Mouse (Mus musculus) heart, postnatal 14 days (tissue): ENCODE data around the gene Hoxd8. TPM values are rescaled to one million over a fixed set of nuclear protein-coding genes. Genes with fewer than 3 reads are reported as not detected.

Source experiments
- DNase-seq, 2 experiments: peaks; one replicate each; pipeline ENCODE4 v3.0.0; 2021 to 2022
- intact Hi-C: fragments of 180-260 bp; cut with DNase I; formaldehyde crosslinking; loops from one replicate; pipeline ENCODE4 v1.15.1; 2025
- total RNA-seq, 2 experiments: library from RNA; stranded (reverse); gene quantifications; 2 replicates each; pipeline ENCODE4 v1.2.3; 2021

Gene Hoxd8
- total RNA-seq, 2 experiments from 2014 or later = 1.5 to 1.6 TPM

- no peak for DNase-seq
- intact Hi-C loops = no loop called here
Measured at GRCm38 (mm10) chr2:74668370-74669229, 35.8 kb upstream of the Hoxd8 start.

GRCm38 (mm10) chr2:74669230-74669578 is 35.2 kb upstream of the Hoxd8 start:
- no peak for DNase-seq
- intact Hi-C loops = no loop called here

DNA sequence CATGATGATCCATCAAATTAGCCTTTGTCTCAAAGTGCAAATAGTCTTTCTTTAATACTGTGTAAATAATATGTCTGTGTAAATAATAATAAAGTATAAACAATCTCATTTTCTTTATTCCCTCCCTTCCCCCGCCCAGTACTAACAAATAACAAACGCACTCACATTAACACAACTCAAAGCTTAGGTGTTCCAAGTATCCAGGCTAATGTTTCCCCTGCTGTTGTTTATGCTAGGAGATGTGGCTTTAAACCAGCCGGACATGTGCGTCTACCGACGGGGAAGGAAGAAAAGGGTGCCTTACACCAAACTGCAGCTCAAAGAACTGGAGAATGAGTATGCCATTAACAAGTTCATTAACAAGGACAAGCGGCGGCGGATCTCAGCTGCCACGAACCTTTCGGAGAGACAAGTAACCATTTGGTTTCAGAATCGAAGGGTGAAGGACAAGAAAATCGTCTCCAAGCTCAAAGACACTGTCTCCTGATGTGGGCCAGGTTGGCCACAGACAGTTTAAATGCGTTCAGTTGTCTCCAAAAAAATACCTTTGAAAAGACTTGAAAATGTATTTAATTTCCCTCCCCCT is 34.7 kb upstream of the Hoxd8 start:
- DNase-seq = no peak
- intact Hi-C loops = no loop called here

GRCm38 (mm10) chr2:74670632-74671188 is 33.7 kb upstream of the Hoxd8 start:
- DNase-seq = no peak
- intact Hi-C loops = no loop called here

- intact Hi-C loops = loop anchor here (2.0 kb wide), 1 partner anchor 705 kb away; no protein-coding TSS in a partner anchor
- no peak for DNase-seq
Measured at GRCm38 (mm10) chr2:74671847-74672246, 32.6 kb upstream of the Hoxd8 start.

DNA sequence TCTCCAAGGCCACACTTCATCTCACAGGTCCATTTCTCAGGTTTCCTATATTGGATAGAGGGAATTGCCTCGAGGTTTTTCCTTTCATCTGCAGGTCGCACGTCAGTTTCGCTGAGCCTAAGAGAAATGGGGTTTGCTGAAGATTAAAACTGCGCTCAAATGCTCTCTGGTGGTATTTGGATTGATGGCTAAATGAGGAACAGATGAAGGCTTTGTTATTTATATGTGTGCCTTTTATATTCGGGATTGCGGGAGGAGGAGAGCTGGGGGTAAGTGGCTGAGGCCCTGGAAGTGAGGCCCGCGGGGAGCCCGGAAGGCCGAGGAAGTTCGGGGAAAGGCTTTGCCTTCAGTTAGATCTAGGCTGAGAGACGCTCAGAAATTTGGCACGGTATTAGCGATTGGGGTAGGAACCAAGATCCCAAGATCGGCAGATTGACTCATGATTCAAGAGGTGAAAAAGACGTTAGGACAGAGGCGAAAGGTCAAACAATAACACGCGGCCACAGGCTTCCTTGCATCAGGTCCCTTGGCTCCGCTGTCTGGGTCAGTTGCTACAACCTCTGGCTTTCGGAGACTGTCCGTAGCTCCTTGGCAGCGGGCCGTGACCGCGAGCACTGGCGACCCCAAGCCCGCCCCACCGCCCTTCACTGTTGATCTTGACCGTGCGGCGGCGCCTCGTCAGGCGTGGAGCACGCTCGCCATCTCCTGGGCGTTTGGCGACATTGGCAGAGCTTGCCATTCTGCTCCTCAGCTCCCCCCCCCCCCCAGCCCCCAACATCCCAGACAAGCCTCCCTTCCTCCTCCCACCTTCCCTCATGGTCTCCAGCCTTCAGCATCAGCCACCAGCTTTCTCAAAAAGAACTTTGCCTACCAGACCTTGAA is 31.7 kb upstream of the Hoxd8 start:
- DNase-seq = peak in 1 of 2 experiments; percentile 66
- intact Hi-C loops = loop anchor here (2.0 kb wide), 1 partner anchor 706 kb away; no protein-coding TSS in a partner anchor

DNA sequence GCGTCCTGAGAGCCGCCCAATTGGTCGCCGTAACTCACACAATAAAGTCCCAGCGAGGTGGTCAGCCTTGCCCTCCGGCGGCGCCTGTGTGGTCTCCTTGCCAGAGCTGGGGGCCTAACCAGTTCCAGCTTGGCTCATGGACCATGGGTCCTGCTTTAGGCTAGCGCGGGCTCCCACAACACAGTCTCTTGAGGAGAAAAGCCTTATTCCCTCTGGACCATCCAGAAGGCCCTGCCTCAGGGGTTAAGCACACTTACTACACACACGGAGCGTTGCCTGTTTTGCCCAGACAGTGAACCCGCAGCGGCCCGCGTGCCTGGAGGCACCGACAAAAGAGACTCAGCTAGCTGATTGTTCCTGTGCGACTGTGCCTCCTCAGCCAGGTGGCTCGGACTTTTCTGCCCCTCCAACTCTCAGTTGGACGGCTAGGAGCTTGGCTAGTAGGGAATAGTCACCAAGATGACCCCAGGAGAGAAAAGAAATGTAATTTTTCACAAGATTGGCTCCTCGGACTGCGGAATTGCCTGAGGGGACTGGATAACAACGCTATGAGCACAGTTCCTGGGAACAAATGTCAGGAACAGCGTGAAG is 30.5 kb upstream of the Hoxd8 start:
- intact Hi-C loops = loop anchor here (2.0 kb wide), 1 partner anchor 707 kb away; no protein-coding TSS in a partner anchor
- DNase-seq = no peak

DNA sequence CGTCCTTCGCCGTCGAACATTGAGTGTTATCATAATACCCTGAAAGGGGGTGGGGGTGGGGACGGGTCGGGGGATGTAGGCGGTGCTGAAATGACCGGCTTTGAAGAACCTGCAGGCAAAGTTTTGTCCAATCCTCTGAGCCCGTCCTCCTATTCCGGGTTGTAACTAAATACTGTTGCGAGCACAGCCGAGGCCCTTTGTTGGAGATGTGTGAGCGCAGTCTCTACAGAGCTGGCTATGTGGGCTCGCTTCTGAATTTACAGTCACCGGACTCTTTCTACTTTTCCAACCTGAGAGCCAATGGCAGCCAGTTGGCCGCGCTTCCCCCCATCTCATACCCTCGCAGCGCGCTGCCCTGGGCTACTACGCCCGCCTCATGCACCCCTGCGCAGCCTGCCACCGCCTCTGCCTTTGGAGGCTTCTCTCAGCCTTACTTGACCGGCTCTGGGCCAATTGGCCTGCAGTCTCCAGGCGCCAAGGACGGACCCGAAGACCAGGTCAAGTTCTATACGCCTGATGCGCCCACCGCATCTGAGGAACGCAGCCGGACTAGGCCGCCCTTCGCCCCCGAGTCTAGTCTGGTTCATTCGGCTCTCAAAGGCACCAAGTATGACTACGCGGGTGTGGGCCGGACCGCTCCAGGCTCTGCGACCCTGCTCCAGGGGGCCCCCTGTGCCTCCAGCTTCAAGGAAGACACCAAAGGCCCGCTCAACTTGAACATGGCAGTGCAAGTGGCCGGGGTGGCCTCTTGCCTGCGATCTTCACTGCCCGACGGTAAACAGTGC is 29.3 kb upstream of the Hoxd8 start, which contains the start of gene Hoxd12:
Hoxd12 (plus strand) TSS at position 133 of the 785 bp plus-strand sequence.
- intact Hi-C loops = no loop called here

DNA sequence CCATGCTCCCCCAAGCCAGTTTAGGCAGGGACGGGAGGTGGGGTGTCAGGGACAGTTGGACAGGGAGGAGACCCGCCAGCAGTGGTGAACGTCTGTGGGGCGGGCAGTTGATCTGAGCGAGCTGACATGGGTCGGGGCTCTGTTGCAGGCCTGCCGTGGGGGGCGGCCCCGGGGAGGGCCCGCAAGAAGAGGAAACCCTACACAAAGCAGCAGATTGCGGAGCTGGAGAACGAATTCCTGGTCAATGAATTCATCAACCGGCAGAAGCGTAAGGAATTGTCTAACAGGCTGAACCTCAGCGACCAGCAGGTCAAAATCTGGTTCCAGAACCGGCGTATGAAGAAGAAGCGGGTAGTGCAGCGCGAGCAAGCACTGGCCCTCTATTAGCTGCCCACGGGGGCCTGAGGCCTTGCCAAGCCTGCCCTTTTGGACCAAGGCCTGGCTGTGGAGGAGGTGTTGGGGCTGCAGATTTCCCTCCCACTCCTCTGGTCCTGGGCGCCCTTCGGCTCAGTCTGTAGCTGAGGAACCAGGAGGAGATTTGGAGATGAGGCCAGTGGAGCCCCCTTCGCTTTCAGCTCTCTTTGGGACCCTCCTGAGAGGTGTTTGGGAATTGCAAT is 28.6 kb upstream of the Hoxd8 start:
- intact Hi-C loops = no loop called here
- DNase-seq = no peak

More for the DNA sequence above, 29.3 kb upstream of the Hoxd8 start, which contains the start of gene Hoxd12:
- DNase-seq = no peak

GRCm38 (mm10) chr2:74676376-74677052 is 27.9 kb upstream of the Hoxd8 start:
- no peak for DNase-seq
- intact Hi-C loops = no loop called here

DNA sequence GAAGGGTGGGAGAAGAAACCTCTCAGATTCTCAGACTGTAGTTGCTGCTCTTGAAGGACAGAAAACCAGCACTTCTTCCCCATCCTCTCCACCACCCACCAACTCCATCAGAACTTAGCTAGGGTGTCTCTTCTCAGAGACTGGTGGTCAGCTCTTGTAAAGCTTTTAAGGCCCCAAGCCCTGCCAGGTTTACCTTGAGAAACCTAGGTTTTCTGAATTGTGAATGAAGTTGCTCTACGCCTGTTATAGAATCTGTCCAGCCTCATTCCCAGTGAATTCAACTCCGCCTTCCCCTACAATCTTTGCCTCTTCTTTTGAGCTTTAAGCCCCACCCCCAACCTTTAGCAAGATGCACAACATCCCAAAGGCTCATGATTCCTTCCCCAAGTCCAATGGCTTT is 27.3 kb upstream of the Hoxd8 start:
- no peak for DNase-seq
- intact Hi-C loops = no loop called here

DNA sequence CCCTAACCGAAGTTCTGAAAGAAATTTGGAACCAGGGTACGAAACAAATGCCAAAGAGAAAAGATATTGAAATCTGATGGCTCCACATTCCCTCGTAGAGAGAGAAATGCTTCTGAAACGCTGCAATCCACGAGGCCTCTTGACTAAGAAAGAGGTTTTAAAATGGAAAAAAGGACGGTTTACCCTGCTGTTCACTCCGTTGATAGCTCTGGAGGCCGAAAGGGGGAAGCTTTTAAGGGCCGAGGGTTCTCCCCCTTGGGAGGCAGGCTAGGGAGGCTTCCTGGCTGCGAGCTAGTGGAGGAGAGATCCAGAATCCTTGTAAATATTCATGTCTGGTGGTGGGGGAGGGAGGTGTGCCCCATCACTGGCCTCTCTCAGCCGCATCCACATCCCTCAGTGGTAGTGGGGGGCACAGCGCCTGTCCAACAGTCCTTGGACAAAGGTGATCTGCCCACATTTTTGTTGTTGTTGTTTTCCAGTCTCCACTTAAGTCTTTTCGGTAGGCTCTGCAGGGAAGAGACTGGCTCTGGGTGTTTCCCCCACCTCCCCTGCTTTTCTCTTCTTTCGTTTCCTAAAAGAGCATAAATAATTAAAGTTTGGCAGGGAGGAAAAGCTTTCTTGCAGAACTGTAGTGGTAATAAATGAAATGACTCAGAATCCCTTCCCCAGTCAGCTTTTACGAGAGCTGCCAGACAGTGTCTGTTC is 25.4 kb upstream of the Hoxd8 start, which contains the start of gene Hoxd11:
Hoxd11 (plus strand) TSS at position 667 of the 705 bp plus-strand sequence.
- DNase-seq = no peak
- intact Hi-C loops = no loop called here

GRCm38 (mm10) chr2:74679596-74679971 is 24.8 kb upstream of the Hoxd8 start:
- intact Hi-C loops = no loop called here
- DNase-seq = no peak

DNA sequence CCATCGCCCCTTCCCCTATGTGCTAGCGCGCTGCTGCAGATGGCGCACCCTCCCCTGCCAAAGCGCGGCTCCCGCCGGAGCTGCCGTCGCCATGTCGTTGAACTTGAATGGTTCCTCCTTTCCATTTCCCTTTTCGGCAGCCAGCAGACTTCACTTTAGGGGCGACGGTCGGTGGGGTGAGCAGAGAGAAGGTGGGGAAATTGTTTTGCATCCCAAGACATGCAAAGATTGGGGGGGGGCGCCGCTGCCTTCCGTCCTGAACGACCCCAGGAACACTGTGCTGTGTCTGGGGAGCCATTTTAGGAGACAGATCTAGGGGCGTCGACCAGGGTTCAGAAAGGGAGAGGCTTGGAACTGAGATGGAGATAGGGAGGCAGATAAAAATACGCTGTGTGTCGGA is 24.4 kb upstream of the Hoxd8 start:
- no peak for DNase-seq
- intact Hi-C loops = no loop called here

DNA sequence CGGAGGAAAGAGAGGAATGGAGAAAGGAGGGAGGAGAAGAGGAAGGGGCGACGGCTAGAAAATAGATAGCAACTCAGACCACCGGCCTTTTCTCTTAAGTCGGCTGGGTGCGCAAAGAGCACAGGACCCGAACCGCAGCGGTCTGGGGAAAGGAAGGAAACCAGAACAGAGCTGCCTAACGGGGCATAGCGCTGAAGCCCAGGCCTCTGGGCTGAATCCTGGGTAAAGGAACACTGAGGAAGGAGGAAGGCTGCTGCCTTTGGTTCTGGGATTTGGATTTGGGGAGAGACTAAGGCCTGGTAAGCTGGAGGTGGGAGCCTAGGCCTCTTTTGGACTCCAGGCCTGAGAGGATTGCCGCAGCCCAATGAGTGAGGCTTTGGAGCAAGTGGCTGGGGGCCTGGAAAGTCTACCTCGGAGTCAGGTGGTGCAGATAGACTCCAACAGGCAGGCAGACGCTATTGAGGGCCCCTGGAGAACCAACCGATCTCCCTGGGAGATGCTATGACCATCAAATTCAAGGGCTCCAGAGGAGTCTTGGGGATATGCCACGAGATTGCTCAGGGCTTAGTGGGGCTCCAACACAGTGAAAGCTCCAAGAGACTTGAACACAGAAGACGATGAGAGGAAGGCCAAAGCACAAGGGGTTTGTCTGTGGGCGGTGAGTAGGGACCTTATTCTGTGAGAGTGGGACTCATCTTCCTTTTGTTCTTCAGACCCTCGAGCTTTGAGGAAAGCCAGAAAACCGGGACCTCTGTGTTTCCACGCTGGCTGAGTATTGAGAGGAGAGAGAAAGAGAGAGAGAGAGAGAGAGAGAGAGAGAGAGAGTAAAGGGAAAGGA is 23.6 kb upstream of the Hoxd8 start:
- no peak for DNase-seq
- intact Hi-C loops = no loop called here

GRCm38 (mm10) chr2:74681594-74682531 is 22.6 kb upstream of the Hoxd8 start:
- no peak for DNase-seq
- intact Hi-C loops = no loop called here
